Mouse (Mus musculus) embryonic fibroblast, embryonic 13.5 days (primary cell): ENCODE results near the gene Sgsm3.

ENCODE experiments used
- CTCF ChIP-seq: IDR thresholded peaks from 2 replicates; pipeline ENCODE4 v1.5.1; 2011; ENCODE audit warnings: mild to moderate bottlenecking, control low read depth, low read length, moderate library complexity, borderline replicate concordance; ENCODE audit not compliant: insufficient read depth
- POLR2A ChIP-seq: IDR thresholded peaks from 2 replicates; pipeline ENCODE4 v1.6.1; 2011; ENCODE audit warnings: low read depth, mild to moderate bottlenecking, control low read depth, low read length, moderate library complexity

GRCm38 (mm10) chr15:81017308-81017707, 39.7 kb downstream of the Sgsm3 start:
- TF ChIP-seq CTCF: no peak
- TF ChIP-seq POLR2A: no peak
